Mouse (Mus musculus): ENCODE data around the gene Hoxa1.

- TF ChIP-seq GATA1 (IDR thresholded peaks at IDR 0.05; ENCODE audit: low read length) (no peak), TAL1 (IDR thresholded peaks at IDR 0.05; ENCODE audit: low read length) (no peak)
Measured at GRCm38 (mm10) chr6:52171331-52171730, 13.2 kb upstream of the Hoxa1 start.

All from erythroblast, embryonic 14.5 days (primary cell).